Mouse (Mus musculus): ENCODE measurements around the gene Rapgefl1.
"Not testable (repeated sequence)": the region's sequence is repeated elsewhere in the genome, so short reads cannot be mapped to it uniquely, and the experiment has no call there.

The Rapgefl1 gene

GRCm38 (mm10) chr11:98816706-98817239 is 19.8 kb upstream of the Rapgefl1 start:
- no peak for DNase-seq (ENCODE audit: low read depth, low spot score)

- DNase-seq (ENCODE audit: low read depth, low spot score) = no peak
Observed at GRCm38 (mm10) chr11:98820968-98821367, 15.6 kb upstream of the Rapgefl1 start.

- not testable (repeated sequence) for DNase-seq (ENCODE audit: low read depth, low spot score)
Observed at GRCm38 (mm10) chr11:98826071-98826470, 10.5 kb upstream of the Rapgefl1 start.

GRCm38 (mm10) chr11:98827877-98828276 is 8.7 kb upstream of the Rapgefl1 start:
- no peak for DNase-seq (ENCODE audit: low read depth, low spot score)

GRCm38 (mm10) chr11:98829091-98829775 is 7.4 kb upstream of the Rapgefl1 start:
- DNase-seq (ENCODE audit: low read depth, low spot score) = no peak

GRCm38 (mm10) chr11:98829875-98830274 is 6.7 kb upstream of the Rapgefl1 start:
- DNase-seq (ENCODE audit: low read depth, low spot score) = no peak

- no peak for DNase-seq (ENCODE audit: low read depth, low spot score)
Observed at GRCm38 (mm10) chr11:98835296-98835695, 1.3 kb upstream of the Rapgefl1 start.

- DNase-seq (ENCODE audit: low read depth, low spot score) = no peak
Observed at GRCm38 (mm10) chr11:98835725-98836124, 860 bp upstream of the Rapgefl1 start.

GRCm38 (mm10) chr11:98836128-98836527 is 457 bp upstream of the Rapgefl1 start:
- DNase-seq (ENCODE audit: low read depth, low spot score) = no peak

GRCm38 (mm10) chr11:98837231-98837704 is 683 bp downstream of the Rapgefl1 start:
- no peak for DNase-seq (ENCODE audit: low read depth, low spot score)

GRCm38 (mm10) chr11:98837917-98838316 is 1.3 kb downstream of the Rapgefl1 start:
- no peak for DNase-seq (ENCODE audit: low read depth, low spot score)

GRCm38 (mm10) chr11:98838512-98838911 is 1.9 kb downstream of the Rapgefl1 start:
- DNase-seq (ENCODE audit: low read depth, low spot score) = no peak

GRCm38 (mm10) chr11:98839402-98839801 is 2.8 kb downstream of the Rapgefl1 start:
- no peak for DNase-seq (ENCODE audit: low read depth, low spot score)

GRCm38 (mm10) chr11:98839897-98840296 is 3.3 kb downstream of the Rapgefl1 start:
- no peak for DNase-seq (ENCODE audit: low read depth, low spot score)

- no peak for DNase-seq (ENCODE audit: low read depth, low spot score)
Observed at GRCm38 (mm10) chr11:98846016-98846415, 9.4 kb downstream of the Rapgefl1 start.

GRCm38 (mm10) chr11:98846865-98847604 is 10.4 kb downstream of the Rapgefl1 start:
- DNase-seq (ENCODE audit: low read depth, low spot score) = no peak

GRCm38 (mm10) chr11:98849196-98849894 is 12.8 kb downstream of the Rapgefl1 start:
- no peak for DNase-seq (ENCODE audit: low read depth, low spot score)

GRCm38 (mm10) chr11:98850100-98851093 is 13.8 kb downstream of the Rapgefl1 start:
- DNase-seq (ENCODE audit: low read depth, low spot score) = peak; percentile 43

- no peak for DNase-seq (ENCODE audit: low read depth, low spot score)
Observed at GRCm38 (mm10) chr11:98854116-98854515, 17.5 kb downstream of the Rapgefl1 start.

GRCm38 (mm10) chr11:98854659-98855058 is 18.1 kb downstream of the Rapgefl1 start:
- no peak for DNase-seq (ENCODE audit: low read depth, low spot score)
